Mouse (Mus musculus) embryonic facial prominence, embryonic 10.5 days (tissue): ENCODE results near the gene Ndufa4. TPM values are rescaled to one million over a fixed set of nuclear protein-coding genes. Genes with fewer than 3 reads are reported as not detected.

ENCODE experiments used
- polyA plus RNA-seq: library from polyadenylated mRNA; unstranded; fragments of >200 nt; fragmentation: Nextera tagmentation; extraction: Ambion mirVana; gene quantifications from 2 replicates; pipeline ENCODE4 v1.2.1, GENCODE M21; 2016

The Ndufa4 gene
- polyA plus RNA-seq, 1 experiment from 2014 or later, result 832 TPM

Other genes with a start within 250 kb of the Ndufa4 start
- gene Phf14, start 312 bp upstream of the Ndufa4 start, polyA plus RNA-seq, result 66.0 and 79.0 TPM in 2 replicates